Mouse (Mus musculus) heart, postnatal 0 days (tissue): ENCODE results near the gene Tnnt2. TPM values are rescaled to one million over a fixed set of nuclear protein-coding genes. Genes with fewer than 3 reads are reported as not detected.

Experiments used
- ATAC-seq: fragments of 200-750 bp; cut with Nextera tagmentation; 2 replicates; pipeline ENCODE4 v1.8.0; 2017; ENCODE audit warnings: low read depth, moderate number of reproducible peaks, moderate library complexity; ENCODE audit not compliant: insufficient read depth
- DNase-seq: peaks from one replicate; pipeline ENCODE4 v3.0.0-alpha.2; 2016; ENCODE audit warnings: low spot score
- H3K27ac ChIP-seq: fragments of 300-500 bp; sonication (generic); 2 replicates; pipeline ENCODE4 v1.5.1; 2014; ENCODE audit warnings: low read depth, mild to moderate bottlenecking
- H3K27me3 ChIP-seq: fragments of 300-500 bp; sonication (generic); 2 replicates; pipeline ENCODE4 v1.6.1; 2014; ENCODE audit warnings: low read length, mixed read lengths; ENCODE audit not compliant: control insufficient read depth, insufficient read depth
- H3K36me3 ChIP-seq: fragments of 300-500 bp; sonication (generic); replicated peaks from 2 replicates; pipeline ENCODE4 v1.6.1; 2014; ENCODE audit warnings: low read length, mixed read lengths; ENCODE audit not compliant: control insufficient read depth, insufficient read depth
- H3K4me1 ChIP-seq: fragments of 300-500 bp; sonication (generic); 2 replicates; pipeline ENCODE4 v1.6.1; 2014; ENCODE audit warnings: antibody characterized with exemption; ENCODE audit not compliant: control insufficient read depth, insufficient read depth
- H3K4me2 ChIP-seq: fragments of 300-500 bp; sonication (generic); 2 replicates; pipeline ENCODE4 v1.6.1; 2014; ENCODE audit warnings: low read depth, mild to moderate bottlenecking, low read length, moderate library complexity
- H3K4me3 ChIP-seq: fragments of 300-500 bp; sonication (generic); 2 replicates; pipeline ENCODE4 v1.5.1; 2014; ENCODE audit warnings: low read depth, low read length
- H3K9ac ChIP-seq: fragments of 300-500 bp; sonication (generic); replicated peaks from 2 replicates; pipeline ENCODE4 v1.6.1; 2014; ENCODE audit warnings: low read depth, low read length, mixed read lengths
- H3K9me3 ChIP-seq: fragments of 300-500 bp; sonication (generic); replicated peaks from 2 replicates; pipeline ENCODE4 v1.6.1; 2016; ENCODE audit warnings: low read length; ENCODE audit not compliant: control insufficient read depth
- CTCF ChIP-seq: IDR thresholded peaks from 2 replicates; pipeline ENCODE4 v1.5.1; 2016; ENCODE audit warnings: antibody characterized with exemption, control low read depth, low read depth
- EP300 ChIP-seq: IDR thresholded peaks from 2 replicates; pipeline ENCODE4 v1.6.1; 2016; ENCODE audit warnings: antibody characterized with exemption, low read depth
- WGBS: fragments of 180-500 bp; shearing (Covaris S2); extraction: QIAGEN DNeasy Blood & Tissue Kit; methylation state at CpG from one replicate; pipeline ENCODE4 v1.1.7; 2014; 5-methylcytosine and 5-hydroxymethylcytosine counted together
- polyA plus RNA-seq: library from polyadenylated mRNA; unstranded; fragments of >200 nt; fragmentation: Nextera tagmentation; extraction: Ambion mirVana; gene quantifications from 2 replicates; pipeline ENCODE4 v1.2.1, GENCODE M21; 2015
- total RNA-seq: library from RNA; depleted of rRNA; stranded (reverse); fragments of >200 nt; gene quantifications from 2 replicates; pipeline ENCODE4 v1.2.3, GENCODE M21; 2014; ENCODE audit warnings: low replicate concordance

The Tnnt2 gene
- total and polyA plus RNA-seq, 2 experiments from 2014 or later: 1,929 to 14,025 TPM

GRCm38 (mm10) chr1:135850722-135851512 is 14.8 kb downstream of the Tnnt2 start:
- no peak overlapping the region for H3K9ac ChIP-seq
- H3K4me1 ChIP-seq: peaks cover 10% of the 10 kb centered on the region
- 58% methylated on average over 12 of the region's 12 CpGs for WGBS
- peak; percentile 56 for DNase-seq
- no peak overlapping the region for H3K4me3 ChIP-seq
- H3K4me2 ChIP-seq: no peak overlapping the region
- peaks cover 69% of the 10 kb centered on the region for H3K36me3 ChIP-seq
- peak; percentile 65 for TF ChIP-seq EP300
- peak; percentile 64 for TF ChIP-seq CTCF
- no peaks in the 10 kb centered on the region for H3K9me3 ChIP-seq
- no peaks in the 10 kb centered on the region for H3K27me3 ChIP-seq
- peak overlapping the region; percentile 46 for H3K27ac ChIP-seq
- no peak; the same call in 1 of the 2 replicates for ATAC-seq

GRCm38 (mm10) chr1:135852044-135852756 is 16.0 kb downstream of the Tnnt2 start:
- ATAC-seq (no peak), DNase-seq (peak; percentile 5)
- peak overlapping the region; percentile 46 for H3K27ac ChIP-seq
- H3K9ac ChIP-seq: no peak overlapping the region
- no peak overlapping the region for H3K4me2 ChIP-seq
- peaks cover 10% of the 10 kb centered on the region; the same call in 1 of the 2 replicates for H3K4me1 ChIP-seq
- H3K27me3 ChIP-seq: no peaks in the 10 kb centered on the region
- no peak overlapping the region for H3K4me3 ChIP-seq
- no peaks in the 10 kb centered on the region for H3K9me3 ChIP-seq
- 52% methylated on average over 13 of the region's 13 CpGs for WGBS
- no peak for TF ChIP-seq CTCF
- TF ChIP-seq EP300: peak; percentile 86; the same call in 1 of the 2 replicates
- H3K36me3 ChIP-seq: peaks cover 58% of the 10 kb centered on the region

- peaks cover 51% of the 10 kb centered on the region for H3K36me3 ChIP-seq
- H3K27ac ChIP-seq: peak overlapping the region; percentile 46
- H3K4me1 ChIP-seq: peaks cover 1% of the 10 kb centered on the region; the same call in 1 of the 2 replicates
- ATAC-seq: no peak
- TF ChIP-seq CTCF (no peak), EP300 (peak; percentile 5; the same call in 1 of the 2 replicates)
- H3K27me3 ChIP-seq: no peaks in the 10 kb centered on the region
- no peak overlapping the region for H3K9ac ChIP-seq
- 84% methylated on average over 4 of the region's 4 CpGs for WGBS
- no peaks in the 10 kb centered on the region for H3K9me3 ChIP-seq
- no peak overlapping the region for H3K4me3 ChIP-seq
- DNase-seq: peak; percentile 4
- H3K4me2 ChIP-seq: no peak overlapping the region
Measured at GRCm38 (mm10) chr1:135853200-135853599, 17.0 kb downstream of the Tnnt2 start.

DNA sequence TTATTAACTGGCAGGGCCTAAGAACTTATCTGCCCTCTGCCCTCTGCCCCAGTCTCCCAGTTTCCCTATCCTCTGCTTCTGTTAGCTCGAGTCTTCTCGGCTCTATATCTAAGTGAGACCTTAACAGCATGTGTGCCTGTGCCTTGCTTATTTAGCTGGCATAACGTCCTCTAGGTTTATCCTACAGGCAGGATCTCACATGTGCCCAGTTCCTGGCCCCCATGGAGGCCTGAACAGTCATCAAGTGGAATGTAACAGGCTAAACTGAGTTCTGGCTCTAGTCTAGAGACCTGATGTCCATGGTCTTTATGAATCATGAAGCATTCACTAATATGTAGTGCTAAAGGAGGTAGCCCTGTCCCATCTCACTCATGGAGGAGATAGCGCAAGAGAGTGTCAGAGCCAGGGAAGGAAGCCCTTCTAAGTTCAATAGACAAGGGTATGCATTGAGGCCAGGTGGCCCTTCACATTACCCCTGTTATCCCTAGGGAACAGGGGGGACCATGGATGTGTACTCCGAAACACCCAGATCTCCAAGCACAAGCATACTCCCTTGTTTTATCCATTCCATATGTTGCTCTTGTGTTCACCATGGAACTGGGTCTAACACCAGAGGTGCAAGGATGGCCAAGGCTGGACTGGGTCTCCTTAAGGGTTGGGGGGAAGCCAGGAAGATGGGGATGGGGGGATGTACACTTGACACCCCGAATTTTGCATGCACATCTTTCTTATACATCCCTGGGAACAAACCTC is 18.6 kb downstream of the Tnnt2 start:
- no peak overlapping the region for H3K9ac ChIP-seq
- DNase-seq: peak; percentile 5
- no peaks in the 10 kb centered on the region for H3K9me3 ChIP-seq
- peaks cover 36% of the 10 kb centered on the region for H3K36me3 ChIP-seq
- 51% methylated on average over 6 of the region's 6 CpGs for WGBS
- H3K4me3 ChIP-seq: no peak overlapping the region
- peak overlapping the region; percentile 54 for H3K27ac ChIP-seq
- no peaks in the 10 kb centered on the region for H3K27me3 ChIP-seq
- no peak overlapping the region for H3K4me2 ChIP-seq
- ATAC-seq: peak; percentile 0; the same call in 1 of the 2 replicates
- TF ChIP-seq EP300 (peak; percentile 82; the same call in 1 of the 2 replicates), CTCF (no peak)
- no peaks in the 10 kb centered on the region for H3K4me1 ChIP-seq

- DNase-seq (peak; percentile 16), ATAC-seq (no peak; the same call in 1 of the 2 replicates)
- TF ChIP-seq EP300 (peak; percentile 62; the same call in 1 of the 2 replicates), CTCF (no peak)
- Histone ChIP-seq H3K27me3 (no peaks in the 10 kb centered on the region), H3K9me3 (no peaks in the 10 kb centered on the region), H3K4me2 (no peak overlapping the region), H3K9ac (no peak overlapping the region), H3K27ac (peak overlapping the region; percentile 54), H3K4me3 (no peak overlapping the region), H3K36me3 (peaks cover 30% of the 10 kb centered on the region), H3K4me1 (no peaks in the 10 kb centered on the region)
- WGBS: 69% methylated on average over 1 of the region's 1 CpGs
Measured at GRCm38 (mm10) chr1:135855344-135855687, 19.2 kb downstream of the Tnnt2 start.
